Mouse (Mus musculus): ENCODE measurements around the gene Swsap1.

GRCm38 (mm10) chr9:21923036-21923435 is 32.5 kb upstream of the Swsap1 start:
- no peak for TF ChIP-seq CTCF (IDR thresholded peaks at IDR 0.05; ENCODE audit: borderline replicate concordance, insufficient read depth, low read length)
- no peak for TF ChIP-seq POLR2A (IDR thresholded peaks at IDR 0.05; ENCODE audit: low read depth, low read length)

Data from embryonic fibroblast, embryonic 13.5 days (primary cell).